Mouse (Mus musculus) MEL (cell line): Measurements from ENCODE around the gene Dazl. TPM values are rescaled to one million over a fixed set of nuclear protein-coding genes. Genes with fewer than 3 reads are reported as not detected.

Experiments
- DNase-seq: peaks from one replicate; pipeline ENCODE4 v3.0.0; 2011; ENCODE audit warnings: low read depth, low spot score
- H3K27ac ChIP-seq: 2 replicates; pipeline ENCODE4 v1.5.1; 2012; ENCODE audit warnings: low read depth, mild to moderate bottlenecking, control low read depth, low read length, moderate library complexity; ENCODE audit not compliant: control insufficient read depth
- H3K27me3 ChIP-seq, 2 experiments: fragments of 150-350 bp in 1 of 2; sonication (generic) in 1 of 2; 2 replicates each; pipeline ENCODE4 v1.6.1; 2012; ENCODE audit warnings: low read length in 2 of 2, mild to moderate bottlenecking in 2 of 2, improper control_type of control experiment in 1 of 2, moderate library complexity in 1 of 2; ENCODE audit not compliant: insufficient read depth in 2 of 2, control insufficient read depth in 1 of 2
- H3K36me3 ChIP-seq, 2 experiments: 2 replicates each; pipeline ENCODE4 v1.6.1; 2012 to 2014; ENCODE audit warnings: low read length in 2 of 2, improper control_type of control experiment in 1 of 2, inconsistent platforms in 1 of 2, mild to moderate bottlenecking in 1 of 2; ENCODE audit not compliant: insufficient read depth in 2 of 2, control insufficient read depth in 1 of 2
- H3K4me1 ChIP-seq, 2 experiments: fragments of 150-350 bp in 1 of 2; sonication (generic) in 1 of 2; 2 replicates each; pipeline ENCODE4 v1.6.1; 2012; ENCODE audit warnings: low read length in 2 of 2, improper control_type of control experiment in 1 of 2, mild to moderate bottlenecking in 1 of 2; ENCODE audit not compliant: insufficient read depth in 2 of 2, control insufficient read depth in 1 of 2
- H3K4me3 ChIP-seq, 2 experiments: fragments of 150-350 bp in 1 of 2; sonication (generic) in 1 of 2; 2 replicates each; pipeline ENCODE4 v1.5.1; 2012; ENCODE audit warnings: low read depth in 2 of 2, low read length in 2 of 2, mild to moderate bottlenecking in 2 of 2, moderate library complexity in 2 of 2, control low read depth in 1 of 2, improper control_type of control experiment in 1 of 2; ENCODE audit not compliant: control insufficient read depth in 1 of 2, insufficient read depth in 1 of 2
- H3K79me2 ChIP-seq: 2 replicates; pipeline ENCODE4 v1.6.1; 2012; ENCODE audit warnings: mild to moderate bottlenecking, low read length, moderate library complexity; ENCODE audit not compliant: control insufficient read depth, poor library complexity, insufficient read depth
- H3K9ac ChIP-seq: 2 replicates; pipeline ENCODE4 v1.6.1; 2012; ENCODE audit warnings: low read depth, mild to moderate bottlenecking, control low read depth, low read length, moderate library complexity; ENCODE audit not compliant: control insufficient read depth, poor library complexity, severe bottlenecking
- H3K9me3 ChIP-seq: fragments of 150-350 bp; sonication (generic); replicated peaks from 2 replicates; pipeline ENCODE4 v1.6.1; 2012; ENCODE audit warnings: mild to moderate bottlenecking, low read length, improper control_type of control experiment, moderate library complexity; ENCODE audit not compliant: insufficient read depth
- CHD1 ChIP-seq: IDR thresholded peaks from 2 replicates; pipeline ENCODE4 v1.6.1; 2012; ENCODE audit warnings: low read depth, mild to moderate bottlenecking, inconsistent platforms, low read length, improper control_type of control experiment
- CTCF ChIP-seq, 3 experiments: IDR thresholded peaks in 2 of 3; conservative IDR thresholded peaks in 1 of 3; 2 replicates each; pipeline ENCODE4 v1.5.1; 2011 to 2012; ENCODE audit warnings: low read length in 3 of 3, low read depth in 2 of 3, mild to moderate bottlenecking in 2 of 3, improper control_type of control experiment in 1 of 3, inconsistent platforms in 1 of 3, mixed read lengths in 1 of 3, moderate library complexity in 1 of 3; ENCODE audit not compliant: control insufficient read depth in 1 of 3, insufficient read depth in 1 of 3, poor library complexity in 1 of 3, severe bottlenecking in 1 of 3
- GABPA ChIP-seq: IDR thresholded peaks from 2 replicates; pipeline ENCODE4 v1.6.1; 2012; ENCODE audit warnings: low read depth, mild to moderate bottlenecking, inconsistent platforms, low read length, improper control_type of control experiment, moderate library complexity
- GATA1 ChIP-seq: IDR thresholded peaks from 2 replicates; pipeline ENCODE4 v1.6.1; 2011; ENCODE audit warnings: low read depth, low read length, improper control_type of control experiment
- HCFC1 ChIP-seq: IDR thresholded peaks from 2 replicates; pipeline ENCODE4 v1.6.1; 2012; ENCODE audit warnings: low read depth, mild to moderate bottlenecking, inconsistent platforms, low read length, improper control_type of control experiment, moderate library complexity
- JUND ChIP-seq: IDR thresholded peaks from 2 replicates; pipeline ENCODE4 v1.6.1; 2011; ENCODE audit warnings: low read depth, mild to moderate bottlenecking, improper control_type of control experiment, low read length
- MAZ ChIP-seq: IDR thresholded peaks from 2 replicates; pipeline ENCODE4 v1.6.1; 2012; ENCODE audit warnings: low read depth, mild to moderate bottlenecking, inconsistent platforms, low read length, improper control_type of control experiment
- MEF2A ChIP-seq: IDR thresholded peaks from 2 replicates; pipeline ENCODE4 v1.6.1; 2014; ENCODE audit warnings: low read depth, mild to moderate bottlenecking, inconsistent platforms, low read length, improper control_type of control experiment; ENCODE audit not compliant: poor library complexity, insufficient replicate concordance, severe bottlenecking; ENCODE audit errors: extremely low read depth
- MXI1 ChIP-seq: IDR thresholded peaks from 2 replicates; pipeline ENCODE4 v1.6.1; 2011; ENCODE audit warnings: mild to moderate bottlenecking, low read depth, low read length, improper control_type of control experiment
- MYC ChIP-seq: IDR thresholded peaks from 2 replicates; pipeline ENCODE4 v1.6.1; 2011; ENCODE audit warnings: low read depth, mild to moderate bottlenecking, low read length, improper control_type of control experiment, moderate library complexity
- NRF1 ChIP-seq: IDR thresholded peaks from 2 replicates; pipeline ENCODE4 v1.6.1; 2014; ENCODE audit warnings: low read depth, mild to moderate bottlenecking, inconsistent platforms, low read length, improper control_type of control experiment, moderate library complexity; ENCODE audit not compliant: poor library complexity, insufficient read depth, severe bottlenecking
- POLR2A ChIP-seq, 2 experiments: IDR thresholded peaks; 2 replicates each; pipeline ENCODE4 v1.6.1; 2011 to 2012; ENCODE audit warnings: low read length in 2 of 2, mild to moderate bottlenecking in 2 of 2, control low read depth in 1 of 2, improper control_type of control experiment in 1 of 2, low read depth in 1 of 2, moderate library complexity in 1 of 2; ENCODE audit not compliant: control insufficient read depth in 1 of 2, insufficient read depth in 1 of 2, poor library complexity in 1 of 2
- POLR2AphosphoS5 ChIP-seq: IDR thresholded peaks from 2 replicates; pipeline ENCODE4 v1.6.1; 2012; ENCODE audit warnings: low read depth, borderline replicate concordance, mild to moderate bottlenecking, inconsistent platforms, low read length, moderate library complexity, mixed read lengths
- RAD21 ChIP-seq: IDR thresholded peaks from 2 replicates; pipeline ENCODE4 v1.6.1; 2011; ENCODE audit warnings: mild to moderate bottlenecking, low read depth, low read length, improper control_type of control experiment
- SIN3A ChIP-seq: IDR thresholded peaks from 2 replicates; pipeline ENCODE4 v1.6.1; 2012; ENCODE audit warnings: low read length, improper control_type of control experiment, inconsistent platforms
- SMC3 ChIP-seq: IDR thresholded peaks from 2 replicates; pipeline ENCODE4 v1.6.1; 2011; ENCODE audit warnings: low read depth, low read length, improper control_type of control experiment
- TAL1 ChIP-seq: IDR thresholded peaks from 2 replicates; pipeline ENCODE4 v1.6.1; 2012; ENCODE audit warnings: mild to moderate bottlenecking, inconsistent platforms, low read length, moderate library complexity, mixed read lengths
- TBP ChIP-seq: IDR thresholded peaks from 2 replicates; pipeline ENCODE4 v1.8.0; 2011; ENCODE audit warnings: low read depth, low read length, improper control_type of control experiment
- TCF12 ChIP-seq: IDR thresholded peaks from 2 replicates; pipeline ENCODE4 v1.6.1; 2014; ENCODE audit warnings: low read depth, mild to moderate bottlenecking, inconsistent platforms, low read length, improper control_type of control experiment, moderate library complexity
- USF1 ChIP-seq: IDR thresholded peaks from 2 replicates; pipeline ENCODE4 v1.6.1; 2014; ENCODE audit warnings: low read depth, mild to moderate bottlenecking, inconsistent platforms, low read length, improper control_type of control experiment, moderate library complexity
- ZC3H11A ChIP-seq: IDR thresholded peaks from 2 replicates; pipeline ENCODE4 v1.6.1; 2012; ENCODE audit warnings: low read depth, mild to moderate bottlenecking, inconsistent platforms, low read length, improper control_type of control experiment
- ZKSCAN1 ChIP-seq: IDR thresholded peaks from 2 replicates; pipeline ENCODE4 v1.6.1; 2012; ENCODE audit warnings: low read depth, mild to moderate bottlenecking, inconsistent platforms, low read length, improper control_type of control experiment, moderate library complexity
- ZMIZ1 ChIP-seq: IDR thresholded peaks from 2 replicates; pipeline ENCODE4 v1.6.1; 2012; ENCODE audit warnings: low read depth, mild to moderate bottlenecking, inconsistent platforms, low read length, improper control_type of control experiment, moderate library complexity
- ZNF384 ChIP-seq: IDR thresholded peaks from 2 replicates; pipeline ENCODE4 v1.6.1; 2012; ENCODE audit warnings: low read depth, mild to moderate bottlenecking, inconsistent platforms, low read length, improper control_type of control experiment
- polyA plus RNA-seq, 2 experiments: library from polyadenylated mRNA; stranded (reverse) in 1 of 2; unstranded in 1 of 2; fragments of >175 nt in 1 of 2; fragments of >200 nt in 1 of 2; gene quantifications; 2 replicates each; pipeline versions ENCODE4 v1.2.1 to v1.2.4; 2012; ENCODE audit warnings: low replicate concordance in 2 of 2, low read depth in 1 of 2; ENCODE audit not compliant: insufficient read length in 2 of 2, insufficient read depth in 1 of 2, missing spikeins in 1 of 2
- total RNA-seq: library from RNA; depleted of rRNA; stranded (reverse); fragments of 300-350 nt; gene quantifications from 2 replicates; pipeline ENCODE4 v1.2.3, GENCODE M21; 2012

Gene Dazl
- total and polyA plus RNA-seq, 3 experiments = 0.10 to 1.4 TPM; not detected in 1

- Histone ChIP-seq H3K4me1 (no peaks in the 10 kb centered on the region), H3K79me2 (no peaks in the 10 kb centered on the region), H3K4me3 (no peak overlapping the region), H3K27me3 (no peaks in the 10 kb centered on the region), H3K36me3 (peaks cover 0 to under 1% of the 10 kb centered on the region in 2 experiments; a peak in 2 of 4 replicates), H3K9ac (no peak overlapping the region), H3K9me3 (no peaks in the 10 kb centered on the region), H3K27ac (no peak overlapping the region)
- no peak for TF ChIP-seq GABPA
- TF ChIP-seq RAD21 = no peak
- TF ChIP-seq USF1 = no peak
- no peak for TF ChIP-seq HCFC1
- TF ChIP-seq POLR2AphosphoS5 = no peak
- TF ChIP-seq POLR2A (IDR thresholded peaks at IDR 0.05; ENCODE audit: control insufficient read depth in 1 of 2, insufficient read depth in 1 of 2, low read depth in 1 of 2, low read length in 2 of 2, poor library complexity in 1 of 2) = no peak
- TF ChIP-seq SIN3A = no peak
- TF ChIP-seq SMC3 = no peak
- no peak for TF ChIP-seq MXI1
- no peak for TF ChIP-seq CHD1
- no peak for TF ChIP-seq TBP
- no peak for TF ChIP-seq NRF1
- no peak for TF ChIP-seq ZMIZ1
- no peak for TF ChIP-seq ZKSCAN1
- DNase-seq = no peak
These were observed 720 bp downstream of the Dazl start for GRCm38 (mm10) chr17:50292661-50293171.

- Histone ChIP-seq H3K4me3 (no peak overlapping the region), H3K36me3 (peaks cover 0 to 5% of the 10 kb centered on the region in 2 experiments; a peak in 2 of 4 replicates), H3K9me3 (no peaks in the 10 kb centered on the region), H3K27me3 (no peaks in the 10 kb centered on the region), H3K9ac (no peak overlapping the region), H3K27ac (no peak overlapping the region)
- peak; percentile 79 for DNase-seq
- TF ChIP-seq JUND (peak; percentile 11; the same call in 1 of the 2 replicates), SMC3 (peak; percentile 98), ZNF384 (peak; percentile 47; the same call in 1 of the 2 replicates), GATA1 (no peak), MAZ (no peak), CTCF (IDR thresholded peaks at IDR 0.05 in 2 of 3, conservative IDR thresholded peaks at IDR 0.05 in 1 of 3; ENCODE audit: control insufficient read depth in 1 of 3, insufficient read depth in 1 of 3, low read depth in 2 of 3, low read length in 3 of 3, poor library complexity in 1 of 3, severe bottlenecking in 1 of 3) (peak in 2 of 3 experiments; percentile 47 to 93; a peak in 4 of 6 replicates), TCF12 (no peak), TAL1 (no peak), MYC (0 out of 2 replicates have a peak, but pooled peaks have one; percentile 59), RAD21 (peak; percentile 100), ZC3H11A (peak; percentile 100), MEF2A (no peak), POLR2AphosphoS5 (no peak), NRF1 (no peak), ZMIZ1 (no peak), SIN3A (peak; percentile 61), HCFC1 (no peak)
- TF ChIP-seq, all 39 proteins: peak for 8
- no peaks in the 10 kb centered on the region for H3K79me2 ChIP-seq
- peaks cover 0 to 2% of the 10 kb centered on the region in 2 experiments; a peak in 1 of 4 replicates for H3K4me1 ChIP-seq
These were observed 1.8 kb downstream of the Dazl start for GRCm38 (mm10) chr17:50291485-50292200.
